Mouse (Mus musculus): ENCODE measurements at regions not wholly inside any gene's neighbourhood (a gene's known extent, or its start where the extent isn't known, plus 50 kb on each side); places are given as distances from the start of the nearest gene placed in this dataset.

GRCm38 (mm10) chr5:45099082-45099481 lies 299.6 kb upstream of the Ldb2 start:
- ATAC-seq (replicated peaks in 1 of 2; ENCODE audit: insufficient read depth in 1 of 2, low FRiP score in 2 of 2, low TSS enrichment in 1 of 2, low read depth in 1 of 2, poor library complexity in 2 of 2, severe bottlenecking in 2 of 2) = no peak

GRCm38 (mm10) chr5:45097941-45098340 lies 298.5 kb upstream of the Ldb2 start:
- no peak for ATAC-seq (replicated peaks in 1 of 2; ENCODE audit: insufficient read depth in 1 of 2, low FRiP score in 2 of 2, low TSS enrichment in 1 of 2, low read depth in 1 of 2, poor library complexity in 2 of 2, severe bottlenecking in 2 of 2)

- no peak for ATAC-seq (replicated peaks in 1 of 2; ENCODE audit: insufficient read depth in 1 of 2, low FRiP score in 2 of 2, low TSS enrichment in 1 of 2, low read depth in 1 of 2, poor library complexity in 2 of 2, severe bottlenecking in 2 of 2)
Measured at GRCm38 (mm10) chr5:45084741-45085140, 285.3 kb upstream of the Ldb2 start.

GRCm38 (mm10) chr5:45082601-45083000 lies 283.1 kb upstream of the Ldb2 start:
- ATAC-seq (replicated peaks in 1 of 2; ENCODE audit: insufficient read depth in 1 of 2, low FRiP score in 2 of 2, low TSS enrichment in 1 of 2, low read depth in 1 of 2, poor library complexity in 2 of 2, severe bottlenecking in 2 of 2) = no peak

GRCm38 (mm10) chr5:45076347-45076890 lies 276.9 kb upstream of the Ldb2 start:
- ATAC-seq (replicated peaks in 1 of 2; ENCODE audit: insufficient read depth in 1 of 2, low FRiP score in 2 of 2, low TSS enrichment in 1 of 2, low read depth in 1 of 2, poor library complexity in 2 of 2, severe bottlenecking in 2 of 2) = no peak

- no peak for ATAC-seq (replicated peaks in 1 of 2; ENCODE audit: insufficient read depth in 1 of 2, low FRiP score in 2 of 2, low TSS enrichment in 1 of 2, low read depth in 1 of 2, poor library complexity in 2 of 2, severe bottlenecking in 2 of 2)
Measured at GRCm38 (mm10) chr5:45075195-45075594, 275.7 kb upstream of the Ldb2 start.

- ATAC-seq (replicated peaks in 1 of 2; ENCODE audit: insufficient read depth in 1 of 2, low FRiP score in 2 of 2, low TSS enrichment in 1 of 2, low read depth in 1 of 2, poor library complexity in 2 of 2, severe bottlenecking in 2 of 2) = peak in 1 of 2 experiments; percentile 65; a peak in 2 of 4 replicates
Measured at GRCm38 (mm10) chr5:45072529-45072928, 273.0 kb upstream of the Ldb2 start.

- no peak for ATAC-seq (replicated peaks in 1 of 2; ENCODE audit: insufficient read depth in 1 of 2, low FRiP score in 2 of 2, low TSS enrichment in 1 of 2, low read depth in 1 of 2, poor library complexity in 2 of 2, severe bottlenecking in 2 of 2)
Measured at GRCm38 (mm10) chr5:45065917-45066699, 266.6 kb upstream of the Ldb2 start.

- no peak for ATAC-seq (replicated peaks in 1 of 2; ENCODE audit: insufficient read depth in 1 of 2, low FRiP score in 2 of 2, low TSS enrichment in 1 of 2, low read depth in 1 of 2, poor library complexity in 2 of 2, severe bottlenecking in 2 of 2)
Measured at GRCm38 (mm10) chr5:45062567-45062966, 263.1 kb upstream of the Ldb2 start.

- no peak for ATAC-seq (replicated peaks in 1 of 2; ENCODE audit: insufficient read depth in 1 of 2, low FRiP score in 2 of 2, low TSS enrichment in 1 of 2, low read depth in 1 of 2, poor library complexity in 2 of 2, severe bottlenecking in 2 of 2)
Measured at GRCm38 (mm10) chr5:45055276-45055959, 255.9 kb upstream of the Ldb2 start.

GRCm38 (mm10) chr5:45049410-45049809 lies 249.9 kb upstream of the Ldb2 start:
- no peak for ATAC-seq (replicated peaks in 1 of 2; ENCODE audit: insufficient read depth in 1 of 2, low FRiP score in 2 of 2, low TSS enrichment in 1 of 2, low read depth in 1 of 2, poor library complexity in 2 of 2, severe bottlenecking in 2 of 2)

- no peak for ATAC-seq (replicated peaks in 1 of 2; ENCODE audit: insufficient read depth in 1 of 2, low FRiP score in 2 of 2, low TSS enrichment in 1 of 2, low read depth in 1 of 2, poor library complexity in 2 of 2, severe bottlenecking in 2 of 2)
Measured at GRCm38 (mm10) chr5:45042914-45043313, 243.4 kb upstream of the Ldb2 start.

GRCm38 (mm10) chr5:45036430-45036829 lies 236.9 kb upstream of the Ldb2 start:
- peak; percentile 75 to 76; a peak in 3 of 4 replicates for ATAC-seq (replicated peaks in 1 of 2; ENCODE audit: insufficient read depth in 1 of 2, low FRiP score in 2 of 2, low TSS enrichment in 1 of 2, low read depth in 1 of 2, poor library complexity in 2 of 2, severe bottlenecking in 2 of 2)

- ATAC-seq (replicated peaks in 1 of 2; ENCODE audit: insufficient read depth in 1 of 2, low FRiP score in 2 of 2, low TSS enrichment in 1 of 2, low read depth in 1 of 2, poor library complexity in 2 of 2, severe bottlenecking in 2 of 2) = no peak; a peak in 1 of 4 replicates
Measured at GRCm38 (mm10) chr5:45033146-45033545, 233.7 kb upstream of the Ldb2 start.

GRCm38 (mm10) chr5:45027876-45028275 lies 228.4 kb upstream of the Ldb2 start:
- no peak for ATAC-seq (replicated peaks in 1 of 2; ENCODE audit: insufficient read depth in 1 of 2, low FRiP score in 2 of 2, low TSS enrichment in 1 of 2, low read depth in 1 of 2, poor library complexity in 2 of 2, severe bottlenecking in 2 of 2)

- ATAC-seq (replicated peaks in 1 of 2; ENCODE audit: insufficient read depth in 1 of 2, low FRiP score in 2 of 2, low TSS enrichment in 1 of 2, low read depth in 1 of 2, poor library complexity in 2 of 2, severe bottlenecking in 2 of 2) = no peak
Measured at GRCm38 (mm10) chr5:45025383-45025782, 225.9 kb upstream of the Ldb2 start.

- ATAC-seq (replicated peaks in 1 of 2; ENCODE audit: insufficient read depth in 1 of 2, low FRiP score in 2 of 2, low TSS enrichment in 1 of 2, low read depth in 1 of 2, poor library complexity in 2 of 2, severe bottlenecking in 2 of 2) = no peak
Measured at GRCm38 (mm10) chr5:45007930-45008329, 208.4 kb upstream of the Ldb2 start.

- ATAC-seq (replicated peaks in 1 of 2; ENCODE audit: insufficient read depth in 1 of 2, low FRiP score in 2 of 2, low TSS enrichment in 1 of 2, low read depth in 1 of 2, poor library complexity in 2 of 2, severe bottlenecking in 2 of 2) = no peak
Measured at GRCm38 (mm10) chr5:45000996-45001395, 201.5 kb upstream of the Ldb2 start.
